Mouse (Mus musculus) right cerebral cortex, postnatal 14 days (tissue): Measurements from ENCODE around the gene Nqo2.
A peak's percentile ranks its signal among the peaks of the same experiment; 100 is the strongest.

ENCODE experiments used
- DNase-seq: peaks from one replicate; pipeline ENCODE4 v3.0.0; 2022

The Nqo2 gene

GRCm38 (mm10) chr13:34002058-34003006 is 37.8 kb downstream of the Nqo2 start, which contains the start of the genes Ripk1 and Serpinb6a:
TSS of gene Ripk1 (plus strand) at chr13:34002363.
TSS of gene Serpinb6a (minus strand) at chr13:34002794.
- DNase-seq = peak; percentile 90

- DNase-seq = no peak
Observed at GRCm38 (mm10) chr13:34003058-34003457, 38.6 kb downstream of the Nqo2 start.

- DNase-seq = no peak
Observed at GRCm38 (mm10) chr13:34007234-34007633, 42.7 kb downstream of the Nqo2 start.

GRCm38 (mm10) chr13:34016927-34017569 is 52.6 kb downstream of the Nqo2 start:
- DNase-seq = no peak

- DNase-seq = no peak
Observed at GRCm38 (mm10) chr13:34018521-34018920, 54.0 kb downstream of the Nqo2 start.

GRCm38 (mm10) chr13:34021998-34022397 is 57.5 kb downstream of the Nqo2 start:
- no peak for DNase-seq

GRCm38 (mm10) chr13:34032041-34032440 is 67.6 kb downstream of the Nqo2 start:
- no peak for DNase-seq

GRCm38 (mm10) chr13:34035424-34035823 is 70.9 kb downstream of the Nqo2 start:
- DNase-seq = no peak

GRCm38 (mm10) chr13:34036726-34037125 is 72.2 kb downstream of the Nqo2 start:
- DNase-seq = no peak

- peak; percentile 95 for DNase-seq
Observed at GRCm38 (mm10) chr13:34037172-34038055, 72.9 kb downstream of the Nqo2 start, which contains the start of gene Bphl. TSS of gene Bphl (plus strand) at chr13:34037597.

- DNase-seq = no peak
Observed at GRCm38 (mm10) chr13:34038056-34038432, 73.6 kb downstream of the Nqo2 start.
